Mouse (Mus musculus) stomach, postnatal 0 days (tissue): ENCODE measurements around the gene Caly.

Experiments used
- CTCF ChIP-seq: IDR thresholded peaks from 2 replicates; pipeline ENCODE4 v1.5.1; 2016; ENCODE audit warnings: antibody characterized with exemption, low read depth, mild to moderate bottlenecking, moderate library complexity
- EP300 ChIP-seq: optimal IDR thresholded peaks from 2 replicates; pipeline ENCODE3; 2016; ENCODE audit warnings: antibody characterized with exemption

- TF ChIP-seq CTCF (no peak), EP300 (no peak)
Measured at GRCm38 (mm10) chr7:140122765-140123164, 40.4 kb upstream of the Caly start.
